Mouse (Mus musculus): Measurements from ENCODE around the gene Slc35f1. TPM values are rescaled to one million over a fixed set of nuclear protein-coding genes. Genes with fewer than 3 reads are reported as not detected.
"Not testable (repeated sequence)": the region's sequence is repeated elsewhere in the genome, so short reads cannot be mapped to it uniquely, and the experiment has no call there.

The Slc35f1 gene
- polyA plus RNA-seq, 1 experiment from 2014 or later: 1.2 TPM

- no peak overlapping the region for H3K9ac ChIP-seq
- WGBS: 61% methylated on average over 9 of the region's 9 CpGs
- no peaks in the 10 kb centered on the region for H3K9me3 ChIP-seq
- no peak for ATAC-seq (ENCODE audit: extremely low read depth, insufficient number of reproducible peaks, low FRiP score, low TSS enrichment)
- no peaks in the 10 kb centered on the region for H3K27me3 ChIP-seq (replicated peaks)
- H3K4me2 ChIP-seq: no peak overlapping the region
- no peaks in the 10 kb centered on the region for H3K36me3 ChIP-seq
- H3K4me1 ChIP-seq: peaks cover 14% of the 10 kb centered on the region
- H3K27ac ChIP-seq (replicated peaks): no peak overlapping the region
- H3K4me3 ChIP-seq: no peak overlapping the region
Observed at GRCm38 (mm10) chr10:52874133-52874532, 183.8 kb downstream of the Slc35f1 start.

- H3K9ac ChIP-seq: no peak overlapping the region
- H3K9me3 ChIP-seq: no peaks in the 10 kb centered on the region
- H3K4me3 ChIP-seq: no peak overlapping the region
- H3K4me1 ChIP-seq: peaks cover 14% of the 10 kb centered on the region
- H3K36me3 ChIP-seq: no peaks in the 10 kb centered on the region
- H3K27ac ChIP-seq (replicated peaks): no peak overlapping the region
- ATAC-seq (ENCODE audit: extremely low read depth, insufficient number of reproducible peaks, low FRiP score, low TSS enrichment): no peak
- no peaks in the 10 kb centered on the region for H3K27me3 ChIP-seq (replicated peaks)
- no peak overlapping the region for H3K4me2 ChIP-seq
Observed at GRCm38 (mm10) chr10:52874712-52875111, 184.4 kb downstream of the Slc35f1 start.

GRCm38 (mm10) chr10:52877263-52878021, 187.1 kb downstream of the Slc35f1 start:
- H3K9ac ChIP-seq: no peak overlapping the region
- H3K9me3 ChIP-seq: no peaks in the 10 kb centered on the region
- no peak overlapping the region for H3K4me3 ChIP-seq
- H3K27me3 ChIP-seq (replicated peaks): no peaks in the 10 kb centered on the region
- H3K27ac ChIP-seq (replicated peaks): no peak overlapping the region
- no peak for ATAC-seq (ENCODE audit: extremely low read depth, insufficient number of reproducible peaks, low FRiP score, low TSS enrichment)
- no peaks in the 10 kb centered on the region for H3K36me3 ChIP-seq
- peaks cover 14% of the 10 kb centered on the region for H3K4me1 ChIP-seq
- WGBS: 53% methylated on average over 6 of the region's 6 CpGs
- no peak overlapping the region for H3K4me2 ChIP-seq

GRCm38 (mm10) chr10:52878093-52878801, 187.9 kb downstream of the Slc35f1 start:
- Histone ChIP-seq H3K4me2 (no peak overlapping the region), H3K4me1 (peaks cover 14% of the 10 kb centered on the region), H3K27ac (replicated peaks) (no peak overlapping the region), H3K9ac (no peak overlapping the region), H3K36me3 (no peaks in the 10 kb centered on the region), H3K27me3 (replicated peaks) (no peaks in the 10 kb centered on the region), H3K9me3 (no peaks in the 10 kb centered on the region), H3K4me3 (no peak overlapping the region)
- WGBS: 53% methylated on average over 4 of the region's 4 CpGs
- ATAC-seq (ENCODE audit: extremely low read depth, insufficient number of reproducible peaks, low FRiP score, low TSS enrichment): no peak

GRCm38 (mm10) chr10:52896724-52897123, 206.4 kb downstream of the Slc35f1 start:
- H3K9ac ChIP-seq; ATAC-seq (ENCODE audit: extremely low read depth, insufficient number of reproducible peaks, low FRiP score, low TSS enrichment): not testable (repeated sequence)

GRCm38 (mm10) chr10:52904914-52905313, 214.6 kb downstream of the Slc35f1 start:
- no peaks in the 10 kb centered on the region for H3K9me3 ChIP-seq
- ATAC-seq (ENCODE audit: extremely low read depth, insufficient number of reproducible peaks, low FRiP score, low TSS enrichment): no peak
- H3K4me2 ChIP-seq: no peak overlapping the region
- WGBS: 64% methylated on average over 2 of the region's 2 CpGs
- H3K4me1 ChIP-seq: no peaks in the 10 kb centered on the region
- H3K27me3 ChIP-seq (replicated peaks): no peaks in the 10 kb centered on the region
- H3K36me3 ChIP-seq: no peaks in the 10 kb centered on the region
- no peak overlapping the region for H3K27ac ChIP-seq (replicated peaks)
- no peak overlapping the region for H3K9ac ChIP-seq
- no peak overlapping the region for H3K4me3 ChIP-seq

More at GRCm38 (mm10) chr10:52896724-52897123, 206.4 kb downstream of the Slc35f1 start:
- H3K4me1 ChIP-seq; H3K27me3 ChIP-seq (replicated peaks); H3K36me3 ChIP-seq; H3K4me3 ChIP-seq; H3K27ac ChIP-seq (replicated peaks); H3K9me3 ChIP-seq; H3K4me2 ChIP-seq: not testable (repeated sequence)

- Histone ChIP-seq H3K9me3 (no peaks in the 10 kb centered on the region), H3K27ac (replicated peaks) (no peak overlapping the region), H3K36me3 (no peaks in the 10 kb centered on the region), H3K9ac (no peak overlapping the region), H3K4me3 (no peak overlapping the region), H3K4me2 (no peak overlapping the region), H3K4me1 (peaks cover 11% of the 10 kb centered on the region; the same call in 1 of the 2 replicates), H3K27me3 (replicated peaks) (no peaks in the 10 kb centered on the region)
- no peak for ATAC-seq (ENCODE audit: extremely low read depth, insufficient number of reproducible peaks, low FRiP score, low TSS enrichment)
- 71% methylated on average over 2 of the region's 2 CpGs for WGBS
Observed at GRCm38 (mm10) chr10:52911762-52912161, 221.4 kb downstream of the Slc35f1 start.

GRCm38 (mm10) chr10:52918715-52919114, 228.4 kb downstream of the Slc35f1 start:
- Histone ChIP-seq H3K27me3 (replicated peaks) (no peaks in the 10 kb centered on the region), H3K4me3 (no peak overlapping the region), H3K27ac (replicated peaks) (no peak overlapping the region), H3K4me2 (no peak overlapping the region), H3K36me3 (no peaks in the 10 kb centered on the region), H3K9ac (no peak overlapping the region), H3K4me1 (no peaks in the 10 kb centered on the region), H3K9me3 (no peaks in the 10 kb centered on the region)
- 78% methylated on average over 5 of the region's 5 CpGs for WGBS
- ATAC-seq (ENCODE audit: extremely low read depth, insufficient number of reproducible peaks, low FRiP score, low TSS enrichment): no peak

GRCm38 (mm10) chr10:52923143-52923542, 232.8 kb downstream of the Slc35f1 start:
- ATAC-seq (ENCODE audit: extremely low read depth, insufficient number of reproducible peaks, low FRiP score, low TSS enrichment): no peak
- Histone ChIP-seq H3K27me3 (replicated peaks) (no peaks in the 10 kb centered on the region), H3K27ac (replicated peaks) (no peak overlapping the region), H3K9me3 (no peaks in the 10 kb centered on the region), H3K9ac (no peak overlapping the region), H3K4me3 (no peak overlapping the region), H3K36me3 (no peaks in the 10 kb centered on the region), H3K4me2 (no peak overlapping the region), H3K4me1 (no peaks in the 10 kb centered on the region)
- WGBS: 68% methylated on average over 8 of the region's 8 CpGs

GRCm38 (mm10) chr10:52926330-52926729, 236.0 kb downstream of the Slc35f1 start:
- H3K4me3 ChIP-seq: no peak overlapping the region
- H3K9ac ChIP-seq: no peak overlapping the region
- H3K27me3 ChIP-seq (replicated peaks): no peaks in the 10 kb centered on the region
- H3K27ac ChIP-seq (replicated peaks): no peak overlapping the region
- 78% methylated on average over 3 of the region's 3 CpGs for WGBS
- H3K4me2 ChIP-seq: no peak overlapping the region
- no peaks in the 10 kb centered on the region for H3K4me1 ChIP-seq
- no peak for ATAC-seq (ENCODE audit: extremely low read depth, insufficient number of reproducible peaks, low FRiP score, low TSS enrichment)
- no peaks in the 10 kb centered on the region for H3K9me3 ChIP-seq
- H3K36me3 ChIP-seq: no peaks in the 10 kb centered on the region

- Histone ChIP-seq H3K36me3 (no peaks in the 10 kb centered on the region), H3K27ac (replicated peaks) (no peak overlapping the region), H3K4me2 (no peak overlapping the region), H3K27me3 (replicated peaks) (no peaks in the 10 kb centered on the region), H3K9me3 (no peaks in the 10 kb centered on the region), H3K9ac (no peak overlapping the region), H3K4me3 (no peak overlapping the region), H3K4me1 (no peaks in the 10 kb centered on the region)
- no peak for ATAC-seq (ENCODE audit: extremely low read depth, insufficient number of reproducible peaks, low FRiP score, low TSS enrichment)
- WGBS: 63% methylated on average over 1 of the region's 1 CpGs
Observed at GRCm38 (mm10) chr10:52932159-52932558, 241.8 kb downstream of the Slc35f1 start.

GRCm38 (mm10) chr10:52934615-52935014, 244.3 kb downstream of the Slc35f1 start:
- H3K27ac ChIP-seq (replicated peaks): no peak overlapping the region
- H3K4me1 ChIP-seq: no peaks in the 10 kb centered on the region
- H3K9me3 ChIP-seq: no peaks in the 10 kb centered on the region
- no peak overlapping the region for H3K9ac ChIP-seq
- H3K4me2 ChIP-seq: no peak overlapping the region
- ATAC-seq (ENCODE audit: extremely low read depth, insufficient number of reproducible peaks, low FRiP score, low TSS enrichment): no peak
- H3K4me3 ChIP-seq: no peak overlapping the region
- H3K36me3 ChIP-seq: no peaks in the 10 kb centered on the region
- H3K27me3 ChIP-seq (replicated peaks): no peaks in the 10 kb centered on the region
